Mouse (Mus musculus): ENCODE measurements around the gene Stambpl1. TPM values are rescaled to one million over a fixed set of nuclear protein-coding genes. Genes with fewer than 3 reads are reported as not detected.

The Stambpl1 gene
- polyA plus RNA-seq, 1 experiment from 2014 or later = 5.7 TPM

DNA sequence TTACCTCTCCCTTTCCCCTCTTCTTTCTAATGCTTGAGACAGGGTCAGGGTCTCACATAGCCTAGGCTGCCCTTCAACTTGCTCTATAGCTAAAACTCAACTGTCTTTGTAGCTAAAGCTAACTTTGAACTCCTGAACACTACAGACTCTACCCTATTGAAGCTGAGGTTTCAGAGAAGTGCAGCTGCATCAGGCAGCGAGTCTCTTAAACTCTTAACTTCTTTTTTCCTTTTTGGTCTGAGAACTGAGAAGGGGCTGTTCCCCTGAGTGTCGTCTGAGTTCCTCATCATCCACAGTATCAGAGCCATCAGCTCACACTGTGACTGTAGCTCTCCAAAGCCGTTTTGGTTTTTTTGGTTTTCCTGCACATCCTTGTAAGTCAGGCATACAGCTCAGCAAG, 25.7 kb downstream of the Stambpl1 start:
- 51% methylated on average over 3 of the region's 3 CpGs for WGBS
- Histone ChIP-seq H3K4me3 (ENCODE audit: low read depth, low read length) (no peak overlapping the region), H3K27me3 (replicated peaks; ENCODE audit: control insufficient read depth, insufficient read depth, low read length) (no peaks in the 10 kb centered on the region), H3K4me2 (no peak overlapping the region), H3K36me3 (ENCODE audit: control insufficient read depth, insufficient read depth, low read length) (no peaks in the 10 kb centered on the region), H3K9me3 (ENCODE audit: control insufficient read depth, low read length) (no peaks in the 10 kb centered on the region), H3K27ac (ENCODE audit: low read depth, low read length) (no peak overlapping the region), H3K9ac (ENCODE audit: low read depth, low read length) (no peak overlapping the region), H3K4me1 (replicated peaks; ENCODE audit: control insufficient read depth, insufficient read depth, low read length) (no peaks in the 10 kb centered on the region)
- no peak for ATAC-seq (replicated peaks; ENCODE audit: low FRiP score)
- DNase-seq (ENCODE audit: low spot score) = no peak

- Histone ChIP-seq H3K4me2 (no peak overlapping the region), H3K4me3 (ENCODE audit: low read depth, low read length) (no peak overlapping the region), H3K4me1 (replicated peaks; ENCODE audit: control insufficient read depth, insufficient read depth, low read length) (no peaks in the 10 kb centered on the region), H3K9me3 (ENCODE audit: control insufficient read depth, low read length) (no peaks in the 10 kb centered on the region), H3K36me3 (ENCODE audit: control insufficient read depth, insufficient read depth, low read length) (no peaks in the 10 kb centered on the region), H3K9ac (ENCODE audit: low read depth, low read length) (no peak overlapping the region), H3K27me3 (replicated peaks; ENCODE audit: control insufficient read depth, insufficient read depth, low read length) (no peaks in the 10 kb centered on the region), H3K27ac (ENCODE audit: low read depth, low read length) (no peak overlapping the region)
- ATAC-seq (replicated peaks; ENCODE audit: low FRiP score) (no peak), DNase-seq (ENCODE audit: low spot score) (no peak)
- WGBS = 87% methylated on average over 5 of the region's 5 CpGs
These were observed 27.4 kb downstream of the Stambpl1 start for GRCm38 (mm10) chr19:34219260-34219968.

- WGBS = 53% methylated on average over 3 of the region's 3 CpGs
These were observed 28.8 kb downstream of the Stambpl1 start for GRCm38 (mm10) chr19:34220732-34221380.

DNA sequence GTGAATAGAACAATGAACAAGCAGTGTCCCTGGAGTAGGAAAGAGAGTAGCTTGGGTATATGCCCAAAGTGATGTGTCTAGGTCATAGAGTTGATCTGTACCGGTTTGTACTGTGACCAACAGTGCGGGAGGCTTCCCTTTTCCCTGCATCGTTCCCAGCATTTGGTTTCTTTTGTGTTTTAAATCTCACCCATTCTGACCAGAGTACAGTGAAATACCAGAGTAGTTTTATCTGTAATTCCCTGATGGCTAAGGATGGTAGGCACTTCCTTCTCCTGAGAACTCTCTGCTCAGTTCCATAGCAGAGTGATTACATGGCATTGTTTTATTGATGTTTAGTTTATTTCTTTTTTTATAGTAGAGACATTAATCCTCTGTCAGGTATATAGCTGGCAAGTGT, 30.8 kb downstream of the Stambpl1 start:
- ATAC-seq (replicated peaks; ENCODE audit: low FRiP score) = no peak
- 80% methylated on average over 3 of the region's 3 CpGs for WGBS
- H3K9ac ChIP-seq (ENCODE audit: low read depth, low read length) = no peak overlapping the region
- no peaks in the 10 kb centered on the region for H3K36me3 ChIP-seq (ENCODE audit: control insufficient read depth, insufficient read depth, low read length)
- H3K4me2 ChIP-seq = no peak overlapping the region
- H3K27ac ChIP-seq (ENCODE audit: low read depth, low read length) = no peak overlapping the region
- no peak for DNase-seq (ENCODE audit: low spot score)
- H3K9me3 ChIP-seq (ENCODE audit: control insufficient read depth, low read length) = no peaks in the 10 kb centered on the region
- no peak overlapping the region for H3K4me3 ChIP-seq (ENCODE audit: low read depth, low read length)
- no peaks in the 10 kb centered on the region for H3K27me3 ChIP-seq (replicated peaks; ENCODE audit: control insufficient read depth, insufficient read depth, low read length)
- H3K4me1 ChIP-seq (replicated peaks; ENCODE audit: control insufficient read depth, insufficient read depth, low read length) = no peaks in the 10 kb centered on the region

More at GRCm38 (mm10) chr19:34220732-34221380, 28.8 kb downstream of the Stambpl1 start:
- DNase-seq (ENCODE audit: low spot score) (no peak), ATAC-seq (replicated peaks; ENCODE audit: low FRiP score) (peak; percentile 64)
- H3K4me1 ChIP-seq (replicated peaks; ENCODE audit: control insufficient read depth, insufficient read depth, low read length) = no peaks in the 10 kb centered on the region
- no peaks in the 10 kb centered on the region for H3K9me3 ChIP-seq (ENCODE audit: control insufficient read depth, low read length)
- no peak overlapping the region for H3K27ac ChIP-seq (ENCODE audit: low read depth, low read length)
- H3K36me3 ChIP-seq (ENCODE audit: control insufficient read depth, insufficient read depth, low read length) = no peaks in the 10 kb centered on the region
- no peaks in the 10 kb centered on the region for H3K27me3 ChIP-seq (replicated peaks; ENCODE audit: control insufficient read depth, insufficient read depth, low read length)
- no peak overlapping the region for H3K9ac ChIP-seq (ENCODE audit: low read depth, low read length)
- H3K4me2 ChIP-seq = no peak overlapping the region
- no peak overlapping the region for H3K4me3 ChIP-seq (ENCODE audit: low read depth, low read length)

DNA sequence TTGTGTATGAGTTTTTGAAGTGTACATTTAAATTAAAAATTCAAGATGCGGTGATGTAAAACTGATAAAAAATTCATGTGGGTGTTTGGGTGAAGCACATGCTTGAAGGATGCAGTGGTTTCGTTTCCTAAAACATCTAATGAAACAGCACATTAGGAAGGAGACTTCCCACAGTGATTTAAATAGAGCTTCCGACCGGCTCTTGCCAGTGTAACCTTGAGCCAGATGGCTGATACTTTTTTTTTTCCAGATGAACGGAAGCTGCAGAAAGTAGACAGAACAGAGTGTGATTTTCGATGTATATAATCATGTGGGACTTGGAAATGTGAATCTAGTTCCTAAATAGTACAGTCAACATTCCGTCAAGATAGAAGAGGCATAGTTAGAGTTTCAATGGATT, 39.6 kb downstream of the Stambpl1 start:
- no peak overlapping the region for H3K27ac ChIP-seq (ENCODE audit: low read depth, low read length)
- H3K27me3 ChIP-seq (replicated peaks; ENCODE audit: control insufficient read depth, insufficient read depth, low read length) = no peaks in the 10 kb centered on the region
- ATAC-seq (replicated peaks; ENCODE audit: low FRiP score) (no peak), DNase-seq (ENCODE audit: low spot score) (no peak)
- no peaks in the 10 kb centered on the region for H3K36me3 ChIP-seq (ENCODE audit: control insufficient read depth, insufficient read depth, low read length)
- 83% methylated on average over 7 of the region's 7 CpGs for WGBS
- H3K9me3 ChIP-seq (ENCODE audit: control insufficient read depth, low read length) = no peaks in the 10 kb centered on the region
- H3K4me1 ChIP-seq (replicated peaks; ENCODE audit: control insufficient read depth, insufficient read depth, low read length) = no peaks in the 10 kb centered on the region
- H3K4me3 ChIP-seq (ENCODE audit: low read depth, low read length) = no peak overlapping the region
- H3K4me2 ChIP-seq = no peak overlapping the region
- no peak overlapping the region for H3K9ac ChIP-seq (ENCODE audit: low read depth, low read length)

GRCm38 (mm10) chr19:34232326-34232725, 40.3 kb downstream of the Stambpl1 start:
- DNase-seq (ENCODE audit: low spot score) (no peak), ATAC-seq (replicated peaks; ENCODE audit: low FRiP score) (no peak)
- no peak overlapping the region for H3K4me3 ChIP-seq (ENCODE audit: low read depth, low read length)
- H3K9me3 ChIP-seq (ENCODE audit: control insufficient read depth, low read length) = no peaks in the 10 kb centered on the region
- H3K27ac ChIP-seq (ENCODE audit: low read depth, low read length) = no peak overlapping the region
- no peak overlapping the region for H3K4me2 ChIP-seq
- no peaks in the 10 kb centered on the region for H3K36me3 ChIP-seq (ENCODE audit: control insufficient read depth, insufficient read depth, low read length)
- 69% methylated on average over 5 of the region's 5 CpGs for WGBS
- H3K4me1 ChIP-seq (replicated peaks; ENCODE audit: control insufficient read depth, insufficient read depth, low read length) = no peaks in the 10 kb centered on the region
- no peaks in the 10 kb centered on the region for H3K27me3 ChIP-seq (replicated peaks; ENCODE audit: control insufficient read depth, insufficient read depth, low read length)
- H3K9ac ChIP-seq (ENCODE audit: low read depth, low read length) = no peak overlapping the region

GRCm38 (mm10) chr19:34233944-34234343, 41.9 kb downstream of the Stambpl1 start:
- H3K27me3 ChIP-seq (replicated peaks; ENCODE audit: control insufficient read depth, insufficient read depth, low read length) = no peaks in the 10 kb centered on the region
- ATAC-seq (replicated peaks; ENCODE audit: low FRiP score) = no peak
- H3K4me2 ChIP-seq = no peak overlapping the region

GRCm38 (mm10) chr19:34236049-34236448, 44.0 kb downstream of the Stambpl1 start:
- ATAC-seq (replicated peaks; ENCODE audit: low FRiP score) = no peak
- no peak for DNase-seq (ENCODE audit: low spot score)
- H3K9ac ChIP-seq (ENCODE audit: low read depth, low read length) = no peak overlapping the region
- H3K4me1 ChIP-seq (replicated peaks; ENCODE audit: control insufficient read depth, insufficient read depth, low read length) = no peaks in the 10 kb centered on the region
- H3K36me3 ChIP-seq (ENCODE audit: control insufficient read depth, insufficient read depth, low read length) = no peaks in the 10 kb centered on the region
- H3K4me2 ChIP-seq = no peak overlapping the region
- H3K27me3 ChIP-seq (replicated peaks; ENCODE audit: control insufficient read depth, insufficient read depth, low read length) = no peaks in the 10 kb centered on the region
- H3K9me3 ChIP-seq (ENCODE audit: control insufficient read depth, low read length) = no peaks in the 10 kb centered on the region
- WGBS = 91% methylated on average over 3 of the region's 3 CpGs
- H3K27ac ChIP-seq (ENCODE audit: low read depth, low read length) = no peak overlapping the region
- no peak overlapping the region for H3K4me3 ChIP-seq (ENCODE audit: low read depth, low read length)

More at GRCm38 (mm10) chr19:34233944-34234343, 41.9 kb downstream of the Stambpl1 start:
- no peak overlapping the region for H3K9ac ChIP-seq (ENCODE audit: low read depth, low read length)
- H3K4me1 ChIP-seq (replicated peaks; ENCODE audit: control insufficient read depth, insufficient read depth, low read length) = no peaks in the 10 kb centered on the region
- WGBS = 80% methylated on average over 14 of the region's 14 CpGs
- DNase-seq (ENCODE audit: low spot score) = no peak
- H3K4me3 ChIP-seq (ENCODE audit: low read depth, low read length) = no peak overlapping the region
- no peaks in the 10 kb centered on the region for H3K9me3 ChIP-seq (ENCODE audit: control insufficient read depth, low read length)
- H3K36me3 ChIP-seq (ENCODE audit: control insufficient read depth, insufficient read depth, low read length) = no peaks in the 10 kb centered on the region
- no peak overlapping the region for H3K27ac ChIP-seq (ENCODE audit: low read depth, low read length)

DNA sequence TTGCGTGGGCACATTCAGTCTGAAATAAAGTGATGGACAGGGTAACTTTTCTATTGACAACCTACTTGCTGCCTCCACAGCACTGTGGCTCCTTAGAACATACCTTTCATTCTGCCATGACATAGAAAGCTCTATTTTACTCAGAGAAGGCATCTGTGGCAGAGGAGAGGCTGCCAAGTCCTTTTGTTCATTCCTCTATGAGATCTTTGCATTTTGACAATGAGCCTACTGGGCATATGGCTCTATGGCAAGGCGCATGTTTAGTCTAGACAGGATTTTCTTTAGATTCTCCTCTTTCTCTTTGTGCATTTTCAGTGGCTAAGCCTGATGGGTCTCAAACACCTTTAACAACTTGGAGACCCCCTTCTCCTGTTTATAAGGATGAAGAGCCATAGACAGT, 45.7 kb downstream of the Stambpl1 start:
- ATAC-seq (replicated peaks; ENCODE audit: low FRiP score) = no peak
- no peak overlapping the region for H3K4me2 ChIP-seq
- no peaks in the 10 kb centered on the region for H3K27me3 ChIP-seq (replicated peaks; ENCODE audit: control insufficient read depth, insufficient read depth, low read length)
- WGBS = 90% methylated on average over 2 of the region's 2 CpGs
- no peak overlapping the region for H3K27ac ChIP-seq (ENCODE audit: low read depth, low read length)
- H3K4me3 ChIP-seq (ENCODE audit: low read depth, low read length) = no peak overlapping the region
- no peak for DNase-seq (ENCODE audit: low spot score)
- no peaks in the 10 kb centered on the region for H3K36me3 ChIP-seq (ENCODE audit: control insufficient read depth, insufficient read depth, low read length)
- H3K9ac ChIP-seq (ENCODE audit: low read depth, low read length) = no peak overlapping the region
- H3K9me3 ChIP-seq (ENCODE audit: control insufficient read depth, low read length) = no peaks in the 10 kb centered on the region
- no peaks in the 10 kb centered on the region for H3K4me1 ChIP-seq (replicated peaks; ENCODE audit: control insufficient read depth, insufficient read depth, low read length)
